Mouse (Mus musculus) heart, adult 2 months (tissue): ENCODE results near the gene Gm28510. TPM values are rescaled to one million over a fixed set of nuclear protein-coding genes. Genes with fewer than 3 reads are reported as not detected.
"Not testable (repeated sequence)": the region's sequence is repeated elsewhere in the genome, so short reads cannot be mapped to it uniquely, and the experiment has no call there.

ENCODE experiments used
- DNase-seq, 2 experiments: peaks; one replicate each; pipeline ENCODE4 v3.0.0; 2021
- H3K27ac ChIP-seq: fragments of 200-600 bp; 2 replicates; pipeline ENCODE4 v1.8.1; 2022
- H3K27me3 ChIP-seq: fragments of 200-500 bp; 2 replicates; pipeline ENCODE4 v1.6.1; 2012; ENCODE audit warnings: mild to moderate bottlenecking, low read length, inconsistent platforms, mixed read lengths; ENCODE audit not compliant: control insufficient read depth, insufficient read depth
- H3K36me3 ChIP-seq: fragments of 200-500 bp; 2 replicates; pipeline ENCODE4 v1.6.1; 2012; ENCODE audit warnings: low read length, inconsistent platforms; ENCODE audit not compliant: control insufficient read depth, insufficient read depth
- H3K4me1 ChIP-seq: fragments of 200-500 bp; 2 replicates; pipeline ENCODE4 v1.6.1; 2011; ENCODE audit warnings: low read length; ENCODE audit not compliant: control insufficient read depth, insufficient read depth
- H3K4me3 ChIP-seq: fragments of 200-600 bp; 2 replicates; pipeline ENCODE4 v1.8.1; 2022
- H3K79me2 ChIP-seq: fragments of 200-500 bp; replicated peaks from 2 replicates; pipeline ENCODE4 v1.6.1; 2012; ENCODE audit warnings: mild to moderate bottlenecking, inconsistent platforms, low read length, moderate library complexity, mixed read lengths; ENCODE audit not compliant: control insufficient read depth, insufficient read depth
- H3K9ac ChIP-seq: fragments of 200-500 bp; 2 replicates; pipeline ENCODE4 v1.6.1; 2012; ENCODE audit warnings: low read depth, mild to moderate bottlenecking, control low read depth, inconsistent platforms, low read length, mixed read lengths
- WGBS: fragments of 180-500 bp; shearing (Covaris S2); methylation state at CpG from one replicate; pipeline ENCODE4 v1.1.7; 2018; 5-methylcytosine and 5-hydroxymethylcytosine counted together
- intact Hi-C: fragments of 180-260 bp; cut with DNase I; formaldehyde crosslinking; loops from one replicate; pipeline ENCODE4 v1.15.1; 2025
- long read RNA-seq: library from polyadenylated mRNA; stranded (forward); transcript quantifications from one replicate; pipeline ENCODE4 v2.0.0, GENCODE M21; 2021
- polyA plus RNA-seq: library from polyadenylated mRNA; depleted of rRNA; stranded (reverse); fragments of >200 nt; gene quantifications from 2 replicates; pipeline ENCODE4 v1.2.3, GENCODE M21; 2012; rRNA removed
- total RNA-seq, 2 experiments: library from RNA; stranded (reverse); gene quantifications; 2 replicates each; pipeline ENCODE4 v1.2.3; 2021

The Gm28510 gene
- total RNA-seq = not detected
- polyA plus RNA-seq = not detected in 2 replicates
- long read RNA-seq = 0 reads

DNA sequence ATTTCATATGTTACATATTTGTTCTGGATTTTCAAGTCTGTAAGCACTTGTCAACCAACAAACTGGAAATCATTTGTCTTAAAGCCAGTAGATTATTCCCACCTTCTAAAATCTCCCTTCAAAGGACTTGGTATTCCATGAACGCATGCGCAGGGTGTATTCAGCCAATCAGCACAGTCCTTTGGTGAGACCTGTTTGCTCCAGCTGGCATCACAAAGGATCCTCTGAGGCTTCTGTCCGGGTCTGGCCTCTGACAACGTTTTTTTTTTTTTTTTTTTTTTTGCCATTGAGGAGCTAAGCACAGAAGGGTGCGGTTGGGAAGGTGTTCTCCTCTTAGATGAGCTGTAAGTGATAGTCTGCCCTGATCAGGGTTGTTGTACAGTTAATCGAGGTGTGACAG is at the start of gene Gm28510:
Gm28510 (plus strand) TSS at position 301 of the 400 bp plus-strand sequence.
- H3K27ac ChIP-seq, H3K9ac ChIP-seq, H3K4me3 ChIP-seq, H3K79me2 ChIP-seq, H3K27me3 ChIP-seq, H3K4me1 ChIP-seq, DNase-seq, intact Hi-C loops, H3K36me3 ChIP-seq: not testable (repeated sequence)
- no CpG with 5 or more reads among the region's 6 CpGs for WGBS

Other genes with a start within 250 kb of the Gm28510 start
- gene Gm20834, start 88.1 kb upstream of the Gm28510 start, total RNA-seq = not detected
- gene Gm20834, start 88.1 kb upstream of the Gm28510 start, polyA plus RNA-seq = not detected in 2 replicates
- not detected for gene Gm20737, start 123.3 kb downstream of the Gm28510 start, total RNA-seq
- gene Gm20737, start 123.3 kb downstream of the Gm28510 start, polyA plus RNA-seq = not detected in 2 replicates
- gene Gm21775, start 140.7 kb downstream of the Gm28510 start, total RNA-seq = not detected
- not detected in 2 replicates for gene Gm21775, start 140.7 kb downstream of the Gm28510 start, polyA plus RNA-seq
- gene Gm21900, start 203.6 kb downstream of the Gm28510 start, total RNA-seq = not detected
- gene Gm21900, start 203.6 kb downstream of the Gm28510 start, polyA plus RNA-seq = not detected in 2 replicates